Mouse (Mus musculus): ENCODE results near the gene Sac3d1.

The Sac3d1 gene

DNA sequence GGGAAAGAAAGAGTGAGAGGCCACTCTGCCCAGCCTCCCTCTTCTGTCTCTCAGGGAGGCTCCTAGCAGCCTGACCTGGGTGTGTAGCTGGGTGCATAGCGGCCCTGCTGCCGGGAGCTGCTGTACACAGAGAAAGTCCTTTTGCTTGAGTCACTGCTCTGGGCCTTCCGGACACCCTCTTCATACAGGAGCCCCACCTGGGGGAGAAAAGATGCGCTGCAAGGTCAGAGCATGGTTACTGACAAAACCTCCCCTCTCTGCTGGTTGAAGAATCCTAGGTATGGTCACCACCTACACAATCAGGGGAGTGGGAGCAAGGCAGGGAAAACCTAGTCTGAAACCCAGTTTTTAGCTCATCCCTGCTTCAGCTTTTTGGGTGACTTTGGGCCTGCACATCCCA is 49.5 kb downstream of the Sac3d1 start:
- no peak for DNase-seq (ENCODE audit: low spot score)

GRCm38 (mm10) chr19:6067724-6068415 is 50.6 kb downstream of the Sac3d1 start, which contains the start of gene Tm7sf2:
Gene Tm7sf2, minus strand, starts transcription at chr19:6068373.
- peak; percentile 76 for DNase-seq (ENCODE audit: low spot score)

DNA sequence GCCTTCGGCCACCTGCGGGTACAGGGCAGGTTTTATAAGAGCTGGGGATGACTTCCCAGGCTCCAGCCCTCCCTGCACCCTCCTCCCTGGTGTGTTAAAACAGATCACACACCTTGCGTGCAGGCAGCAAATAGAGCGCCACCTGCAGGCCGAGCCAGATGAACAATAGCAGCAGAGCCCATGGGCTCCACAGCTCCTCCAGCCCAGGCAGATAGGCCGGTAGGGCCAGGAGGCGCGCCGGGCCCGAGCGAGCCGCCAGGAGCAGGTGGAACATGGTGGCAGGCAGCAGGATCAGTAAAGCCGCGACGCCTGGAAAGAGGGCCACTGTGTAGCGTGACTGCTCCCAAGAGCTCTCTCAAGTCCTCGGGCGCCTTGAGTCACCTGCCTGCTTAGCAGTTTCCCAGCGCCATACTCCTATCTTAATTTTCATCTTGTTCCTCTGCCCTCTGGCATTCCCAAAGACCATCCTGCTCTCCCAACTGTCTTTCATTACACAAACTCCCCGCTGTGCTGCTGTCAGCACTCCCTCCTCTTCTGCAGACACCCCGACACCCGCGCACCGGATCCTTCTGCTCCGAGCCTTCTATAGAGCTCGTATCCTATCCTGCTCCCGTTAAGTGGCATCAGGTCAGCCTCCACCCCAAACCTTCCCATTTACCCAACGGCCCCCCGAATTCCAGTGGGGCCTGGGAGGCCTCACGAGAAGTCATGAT is 51.3 kb downstream of the Sac3d1 start:
- DNase-seq (ENCODE audit: low spot score) = peak; percentile 65

DNA sequence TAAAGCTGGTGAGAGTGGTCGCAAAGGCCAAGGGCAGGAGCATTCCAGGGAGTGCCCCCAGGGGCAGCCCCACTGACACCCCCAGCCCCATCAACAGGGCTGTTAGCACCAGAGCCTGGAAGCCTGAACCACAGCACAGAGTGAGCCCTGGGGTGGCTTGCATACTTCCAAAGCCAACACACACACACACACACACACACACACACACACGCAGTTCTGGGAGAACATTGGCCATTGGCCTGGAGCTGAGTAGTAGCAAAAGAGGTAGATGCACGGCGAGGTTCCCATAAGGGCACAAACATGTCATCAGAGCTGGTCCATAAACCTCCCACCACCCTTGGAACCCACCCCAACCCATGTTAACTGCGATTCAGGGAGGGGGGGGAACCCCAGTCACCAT is 51.9 kb downstream of the Sac3d1 start:
- DNase-seq (ENCODE audit: low spot score) = no peak
